Mouse (Mus musculus) cerebellum, adult 2 months (tissue): ENCODE measurements around the gene Ralb. TPM values are rescaled to one million over a fixed set of nuclear protein-coding genes. Genes with fewer than 3 reads are reported as not detected.

Source experiments
- DNase-seq, 2 experiments: peaks; one replicate each; pipeline ENCODE4 v3.0.0; 2021
- H3K27ac ChIP-seq: fragments of 200-500 bp; 2 replicates; pipeline ENCODE4 v1.5.1; 2012; ENCODE audit warnings: low read length, control low read depth, inconsistent platforms; ENCODE audit not compliant: insufficient read depth
- H3K27me3 ChIP-seq: fragments of 200-500 bp; 2 replicates; pipeline ENCODE4 v1.6.1; 2012; ENCODE audit warnings: inconsistent platforms, mild to moderate bottlenecking, low read length, moderate library complexity; ENCODE audit not compliant: control insufficient read depth, insufficient read depth
- H3K4me1 ChIP-seq: fragments of 200-500 bp; 2 replicates; pipeline ENCODE4 v1.6.1; 2011; ENCODE audit warnings: low read length; ENCODE audit not compliant: control insufficient read depth, insufficient read depth
- H3K4me3 ChIP-seq: fragments of 200-500 bp; replicated peaks from 2 replicates; pipeline ENCODE3; 2011; ENCODE audit warnings: mild to moderate bottlenecking, low read depth, low read length, control low read depth; ENCODE audit not compliant: insufficient read depth
- CTCF ChIP-seq: fragments of 200-500 bp; IDR thresholded peaks from 2 replicates; pipeline ENCODE4 v1.5.1; 2011; ENCODE audit warnings: low read depth, mild to moderate bottlenecking, control low read depth, low read length, moderate library complexity, borderline replicate concordance; ENCODE audit not compliant: insufficient read depth
- POLR2A ChIP-seq: fragments of 200-500 bp; IDR thresholded peaks from 2 replicates; pipeline ENCODE4 v1.6.1; 2011; ENCODE audit warnings: low read length, control low read depth, borderline replicate concordance; ENCODE audit not compliant: insufficient read depth
- WGBS: fragments of 180-500 bp; shearing (Covaris S2); methylation state at CpG from one replicate; pipeline ENCODE4 v1.1.7; 2018; 5-methylcytosine and 5-hydroxymethylcytosine counted together
- polyA plus RNA-seq: library from polyadenylated mRNA; depleted of rRNA; stranded (reverse); fragments of >200 nt; gene quantifications from 2 replicates; pipeline ENCODE4 v1.2.3, GENCODE M21; 2012

Gene Ralb
- polyA plus RNA-seq, 1 experiment: 25.1 TPM

DNA sequence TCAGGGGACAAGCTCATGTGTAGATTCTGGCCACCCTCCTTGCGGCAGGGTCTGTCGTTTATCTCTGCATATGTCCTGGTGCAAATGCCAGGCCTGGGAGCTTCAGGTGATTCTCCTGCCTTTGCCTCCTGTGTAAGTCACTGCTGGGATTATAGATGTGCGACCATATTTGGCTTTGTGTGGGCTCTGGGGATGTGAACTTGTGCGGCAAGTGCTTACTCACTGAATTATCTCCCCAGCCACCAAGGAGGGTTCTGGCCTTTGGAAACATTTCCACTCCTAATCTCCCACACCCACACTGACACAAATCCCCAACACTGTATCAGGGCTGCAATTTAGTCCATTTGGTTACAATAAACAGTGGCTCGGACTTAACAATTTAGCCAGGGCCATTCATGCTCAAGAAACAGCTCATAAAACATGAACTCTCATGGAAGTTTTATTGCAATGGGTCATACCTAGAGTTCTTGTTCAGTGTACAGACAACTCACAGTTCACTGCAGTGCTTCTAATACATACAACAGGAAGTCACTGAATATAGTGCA lies 40.1 kb upstream of the Ralb start:
- Histone ChIP-seq H3K27me3 (no peaks in the 10 kb centered on the region), H3K27ac (no peak overlapping the region), H3K4me3 (no peak overlapping the region), H3K4me1 (no peaks in the 10 kb centered on the region)
- TF ChIP-seq POLR2A (no peak), CTCF (no peak)
- no peak for DNase-seq
- 96% methylated on average over 5 of the region's 5 CpGs for WGBS

DNA sequence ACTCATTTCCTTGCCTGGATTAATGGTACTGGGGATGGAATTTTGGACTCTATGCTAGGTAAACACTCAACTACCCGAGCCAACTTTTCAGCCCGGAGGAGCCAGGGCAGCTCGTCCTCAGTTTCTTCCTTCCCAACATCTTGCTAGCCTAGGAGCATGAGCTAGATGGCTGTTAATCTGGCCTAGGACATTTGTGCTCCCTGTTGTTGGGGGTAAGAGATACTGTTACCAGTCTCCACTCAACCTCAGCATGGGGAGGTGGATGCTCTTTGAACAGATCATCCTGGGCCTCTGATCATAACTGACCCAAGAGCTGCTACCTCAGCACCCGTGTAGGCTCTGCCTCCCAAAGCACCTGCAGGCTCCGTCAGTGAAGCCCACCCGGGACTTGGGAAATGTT lies 38.7 kb upstream of the Ralb start:
- Histone ChIP-seq H3K27ac (no peak overlapping the region), H3K27me3 (no peaks in the 10 kb centered on the region), H3K4me3 (no peak overlapping the region), H3K4me1 (no peaks in the 10 kb centered on the region; the same call in 1 of the 2 replicates)
- 93% methylated on average over 6 of the region's 6 CpGs for WGBS
- TF ChIP-seq CTCF (no peak), POLR2A (no peak)
- DNase-seq: no peak

DNA sequence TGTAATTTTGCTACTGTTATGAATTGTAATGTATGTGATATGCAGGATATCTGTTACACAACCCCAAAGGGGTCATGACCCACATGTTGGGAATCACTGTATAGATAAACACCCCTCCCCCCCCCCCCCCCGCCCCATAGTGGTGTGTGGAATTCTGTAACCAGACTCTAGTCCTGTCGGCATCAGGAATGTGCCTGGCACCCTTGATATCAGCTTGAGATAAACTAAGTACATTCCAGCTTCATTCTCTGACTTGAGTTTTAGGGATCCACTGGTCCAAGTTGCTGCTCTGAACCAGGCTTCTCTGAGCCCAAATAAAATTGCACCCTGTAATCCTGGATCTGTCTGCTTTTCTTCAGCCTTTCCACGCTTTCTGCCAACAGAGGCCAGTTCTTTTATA lies 37.0 kb upstream of the Ralb start:
- 73% methylated on average over 3 of the region's 3 CpGs for WGBS
- H3K27ac ChIP-seq: no peak overlapping the region
- H3K4me3 ChIP-seq: no peak overlapping the region
- H3K27me3 ChIP-seq: no peaks in the 10 kb centered on the region
- no peaks in the 10 kb centered on the region; the same call in 1 of the 2 replicates for H3K4me1 ChIP-seq
- no peak for DNase-seq
- TF ChIP-seq CTCF: no peak
- no peak for TF ChIP-seq POLR2A

DNA sequence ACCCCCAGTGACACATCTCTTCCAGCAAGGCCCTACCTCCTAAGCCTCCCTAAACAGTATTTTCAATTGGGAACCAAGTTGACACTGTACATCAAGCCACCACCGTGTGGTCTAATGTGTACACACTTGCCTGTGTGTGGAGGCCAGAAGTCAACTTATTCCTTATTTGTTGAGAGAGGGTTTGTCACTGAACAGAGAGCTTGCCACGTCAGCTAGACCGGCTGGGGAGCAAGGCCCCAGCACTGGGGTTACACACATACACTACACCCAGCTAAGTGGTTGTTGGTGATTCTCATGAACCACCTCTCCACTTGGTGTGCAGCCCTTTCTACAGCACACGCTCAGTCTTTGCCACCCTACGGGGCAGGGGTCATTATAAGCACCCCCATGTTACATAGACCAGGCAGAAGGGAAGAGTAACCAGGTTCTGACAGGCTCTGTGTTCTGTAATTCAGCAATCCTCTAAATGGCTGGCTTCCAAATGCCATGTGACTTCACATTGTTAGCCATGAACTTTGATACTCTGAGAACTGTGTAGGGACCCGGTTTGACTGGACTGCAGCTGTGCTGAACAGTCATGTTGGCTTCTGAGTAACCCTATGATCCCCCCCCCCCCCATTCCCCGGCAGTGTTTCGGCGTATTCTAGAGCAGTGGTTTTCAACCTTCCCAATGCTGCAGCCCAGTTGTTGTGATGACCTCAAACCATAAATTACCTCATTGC lies 36.4 kb upstream of the Ralb start:
- Histone ChIP-seq H3K27ac (no peak overlapping the region), H3K4me1 (no peaks in the 10 kb centered on the region; the same call in 1 of the 2 replicates), H3K4me3 (no peak overlapping the region), H3K27me3 (no peaks in the 10 kb centered on the region)
- WGBS: 84% methylated on average over 9 of the region's 9 CpGs
- no peak for DNase-seq
- no peak for TF ChIP-seq POLR2A
- no peak for TF ChIP-seq CTCF

DNA sequence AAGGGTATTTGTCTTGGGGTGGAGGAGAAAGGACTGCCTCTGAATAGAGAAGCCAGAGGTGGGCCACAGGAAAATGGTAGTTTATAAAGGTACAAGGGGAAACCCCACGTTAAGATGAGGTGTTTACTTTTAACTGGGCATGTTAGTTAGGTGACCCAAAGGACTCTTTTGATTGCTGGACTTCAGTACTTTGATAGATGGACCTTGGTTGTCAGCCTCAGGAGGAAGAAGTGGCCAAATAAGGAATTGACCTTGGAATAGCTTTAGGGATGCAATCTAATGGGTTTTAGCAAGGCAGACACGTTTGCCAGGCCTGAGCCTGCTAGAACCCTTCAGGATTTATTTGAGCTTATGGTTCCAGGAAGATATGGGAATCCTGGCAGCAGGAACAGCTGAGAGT lies 34.7 kb upstream of the Ralb start:
- 76% methylated on average over 2 of the region's 2 CpGs for WGBS
- Histone ChIP-seq H3K27ac (no peak overlapping the region), H3K4me1 (no peaks in the 10 kb centered on the region; the same call in 1 of the 2 replicates), H3K27me3 (no peaks in the 10 kb centered on the region), H3K4me3 (no peak overlapping the region)
- TF ChIP-seq CTCF (no peak), POLR2A (no peak)
- no peak for DNase-seq

DNA sequence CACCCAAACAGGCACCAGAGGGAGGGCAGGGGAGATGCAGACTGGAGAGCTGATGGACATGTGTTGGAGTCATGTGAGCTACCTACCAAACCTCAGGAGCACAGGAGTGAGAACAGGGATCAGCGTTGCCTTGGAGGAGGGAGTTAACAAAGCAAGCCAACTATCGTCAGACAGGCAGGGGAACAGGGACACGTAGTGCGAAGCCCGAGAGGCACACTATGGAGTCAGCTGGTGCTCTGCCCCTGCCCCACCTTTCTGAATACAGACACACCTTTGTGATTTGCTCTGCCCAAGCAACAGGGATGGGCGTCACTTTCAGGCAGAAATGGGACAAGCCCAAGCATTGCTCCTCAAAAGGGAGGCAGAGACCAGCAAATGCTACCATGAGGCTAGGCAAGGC lies 33.1 kb upstream of the Ralb start:
- no peak overlapping the region for H3K4me3 ChIP-seq
- no peak for TF ChIP-seq POLR2A
- no peak for TF ChIP-seq CTCF
- DNase-seq: no peak
- H3K27ac ChIP-seq: no peak overlapping the region
- H3K27me3 ChIP-seq: no peaks in the 10 kb centered on the region
- no peaks in the 10 kb centered on the region; the same call in 1 of the 2 replicates for H3K4me1 ChIP-seq
- 83% methylated on average over 6 of the region's 6 CpGs for WGBS

DNA sequence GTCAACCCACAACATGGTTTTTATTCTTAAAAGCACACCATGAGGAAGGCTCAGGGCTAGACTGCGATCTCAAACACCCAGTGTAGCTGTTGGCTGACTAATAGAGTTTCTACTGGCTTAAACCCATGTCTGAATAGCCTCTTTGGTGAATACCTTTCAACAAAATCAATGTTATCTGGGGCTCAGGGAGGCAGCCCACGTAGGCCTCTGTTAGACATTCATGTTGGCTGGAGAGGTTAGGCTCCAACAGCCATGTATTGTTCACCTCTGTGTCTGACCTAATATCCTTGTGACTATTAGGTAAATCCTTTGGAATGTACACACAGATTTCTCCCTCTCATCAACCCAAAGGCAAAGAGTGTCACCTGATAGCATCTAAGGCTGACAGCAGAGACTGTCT lies 31.5 kb upstream of the Ralb start:
- H3K27me3 ChIP-seq: no peaks in the 10 kb centered on the region
- H3K27ac ChIP-seq: no peak overlapping the region
- TF ChIP-seq CTCF (no peak), POLR2A (no peak)
- DNase-seq: no peak
- no peaks in the 10 kb centered on the region; the same call in 1 of the 2 replicates for H3K4me1 ChIP-seq
- no peak overlapping the region for H3K4me3 ChIP-seq
- 89% methylated on average over 2 of the region's 2 CpGs for WGBS

DNA sequence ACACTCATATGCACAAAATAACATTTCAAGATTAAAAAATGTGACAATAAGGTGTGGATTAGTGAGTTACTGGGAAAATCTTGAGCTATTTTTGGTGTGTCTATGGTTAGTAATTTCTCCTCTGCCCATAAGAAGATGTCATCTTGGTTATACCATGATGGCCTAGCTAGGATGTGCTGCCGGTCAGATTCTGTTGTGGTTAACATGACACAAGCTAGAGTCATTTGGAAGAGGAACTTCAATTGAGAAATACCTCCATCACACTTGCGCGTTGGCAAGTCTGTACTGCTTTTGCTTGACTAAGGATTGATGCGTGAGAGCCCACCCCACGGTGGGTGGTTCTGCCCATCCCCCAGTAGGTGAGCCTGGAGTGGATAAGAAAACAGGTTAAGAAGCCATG lies 29.7 kb upstream of the Ralb start:
- TF ChIP-seq CTCF (no peak), POLR2A (no peak)
- Histone ChIP-seq H3K4me1 (no peaks in the 10 kb centered on the region; the same call in 1 of the 2 replicates), H3K27me3 (no peaks in the 10 kb centered on the region), H3K4me3 (no peak overlapping the region), H3K27ac (no peak overlapping the region)
- no peak for DNase-seq
- WGBS: 97% methylated on average over 5 of the region's 5 CpGs
